Mouse (Mus musculus) hindbrain, embryonic 12.5 days (tissue): ENCODE data around the gene Mbnl2. TPM values are rescaled to one million over a fixed set of nuclear protein-coding genes. Genes with fewer than 3 reads are reported as not detected.

ENCODE experiments used
- ATAC-seq: fragments of 200-750 bp; cut with Nextera tagmentation; 2 replicates; pipeline ENCODE4 v1.8.0; 2017; ENCODE audit warnings: moderate TSS enrichment; ENCODE audit not compliant: low FRiP score
- H3K27ac ChIP-seq: fragments of 300-500 bp; sonication (generic); 2 replicates; pipeline ENCODE4 v1.5.1; 2016; ENCODE audit warnings: mild to moderate bottlenecking
- H3K27me3 ChIP-seq: fragments of 300-500 bp; sonication (generic); 2 replicates; pipeline ENCODE4 v1.6.1; 2016; ENCODE audit warnings: mild to moderate bottlenecking
- H3K36me3 ChIP-seq: fragments of 300-500 bp; sonication (generic); 2 replicates; pipeline ENCODE4 v1.6.1; 2016; ENCODE audit warnings: mild to moderate bottlenecking
- H3K4me1 ChIP-seq: fragments of 300-500 bp; sonication (generic); 2 replicates; pipeline ENCODE4 v1.6.1; 2016
- H3K4me2 ChIP-seq: fragments of 300-500 bp; sonication (generic); replicated peaks from 2 replicates; pipeline ENCODE4 v1.6.1; 2016; ENCODE audit warnings: mild to moderate bottlenecking
- H3K4me3 ChIP-seq: fragments of 300-500 bp; sonication (generic); 2 replicates; pipeline ENCODE4 v1.5.1; 2016; ENCODE audit warnings: mild to moderate bottlenecking
- H3K9ac ChIP-seq: fragments of 300-500 bp; sonication (generic); 2 replicates; pipeline ENCODE4 v1.6.1; 2016; ENCODE audit warnings: mild to moderate bottlenecking, moderate library complexity
- H3K9me3 ChIP-seq: fragments of 300-500 bp; sonication (generic); replicated peaks from 2 replicates; pipeline ENCODE4 v1.6.1; 2016; ENCODE audit warnings: mild to moderate bottlenecking
- WGBS: fragments of 180-500 bp; shearing (Covaris S2); methylation state at CpG from one replicate; pipeline ENCODE4 v1.1.7; 2016; 5-methylcytosine and 5-hydroxymethylcytosine counted together
- polyA plus RNA-seq: library from polyadenylated mRNA; unstranded; fragments of >200 nt; fragmentation: Nextera tagmentation; extraction: Ambion mirVana; gene quantifications from 2 replicates; pipeline ENCODE4 v1.2.1, GENCODE M21; 2016

Gene Mbnl2
- polyA plus RNA-seq, 1 experiment from 2014 or later = 47.2 TPM

DNA sequence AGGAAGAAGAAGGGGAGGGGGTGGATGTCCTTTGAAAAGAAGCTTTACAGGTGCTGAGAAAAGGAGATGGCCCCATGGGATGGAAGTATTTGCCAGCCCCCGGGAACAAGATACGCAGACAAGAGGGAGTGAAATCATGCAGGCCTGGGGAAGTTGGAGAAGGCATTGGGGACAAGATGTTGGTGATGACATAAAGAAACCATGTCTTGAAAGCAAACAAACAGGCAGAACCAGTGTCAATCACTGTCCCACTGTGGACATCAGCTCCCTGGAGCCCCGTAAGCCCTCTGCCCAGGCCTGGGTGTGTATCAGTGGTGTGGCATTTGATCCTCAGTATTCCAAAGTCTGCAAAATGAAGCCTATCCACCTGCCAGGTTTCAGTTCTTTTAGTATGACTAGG lies 63.2 kb downstream of the Mbnl2 start:
- 88% methylated on average over 3 of the region's 3 CpGs for WGBS
- Histone ChIP-seq H3K4me2 (no peak overlapping the region), H3K4me1 (peaks cover 22% of the 10 kb centered on the region), H3K9ac (no peak overlapping the region), H3K4me3 (no peak overlapping the region), H3K9me3 (no peaks in the 10 kb centered on the region), H3K36me3 (no peaks in the 10 kb centered on the region), H3K27me3 (no peaks in the 10 kb centered on the region), H3K27ac (no peak overlapping the region)
- ATAC-seq = no peak

GRCm38 (mm10) chr14:120341912-120342311 lies 66.4 kb downstream of the Mbnl2 start:
- Histone ChIP-seq H3K4me2 (no peak overlapping the region), H3K36me3 (peaks cover 7% of the 10 kb centered on the region; the same call in 1 of the 2 replicates)
- WGBS = 89% methylated on average over 6 of the region's 6 CpGs

GRCm38 (mm10) chr14:120342321-120342720 lies 66.9 kb downstream of the Mbnl2 start:
- no peak overlapping the region for H3K9ac ChIP-seq
- H3K27me3 ChIP-seq = no peaks in the 10 kb centered on the region
- peaks cover 9% of the 10 kb centered on the region; the same call in 1 of the 2 replicates for H3K36me3 ChIP-seq
- H3K4me2 ChIP-seq = no peak overlapping the region
- no peak overlapping the region for H3K4me3 ChIP-seq
- no peak overlapping the region for H3K27ac ChIP-seq
- WGBS = 91% methylated on average over 7 of the region's 7 CpGs
- ATAC-seq = no peak
- H3K4me1 ChIP-seq = peaks cover 9% of the 10 kb centered on the region
- H3K9me3 ChIP-seq = no peaks in the 10 kb centered on the region

More at GRCm38 (mm10) chr14:120341912-120342311, 66.4 kb downstream of the Mbnl2 start:
- Histone ChIP-seq H3K9me3 (no peaks in the 10 kb centered on the region), H3K4me3 (no peak overlapping the region), H3K4me1 (peaks cover 11% of the 10 kb centered on the region), H3K27me3 (no peaks in the 10 kb centered on the region), H3K27ac (no peak overlapping the region), H3K9ac (no peak overlapping the region)
- ATAC-seq = no peak

DNA sequence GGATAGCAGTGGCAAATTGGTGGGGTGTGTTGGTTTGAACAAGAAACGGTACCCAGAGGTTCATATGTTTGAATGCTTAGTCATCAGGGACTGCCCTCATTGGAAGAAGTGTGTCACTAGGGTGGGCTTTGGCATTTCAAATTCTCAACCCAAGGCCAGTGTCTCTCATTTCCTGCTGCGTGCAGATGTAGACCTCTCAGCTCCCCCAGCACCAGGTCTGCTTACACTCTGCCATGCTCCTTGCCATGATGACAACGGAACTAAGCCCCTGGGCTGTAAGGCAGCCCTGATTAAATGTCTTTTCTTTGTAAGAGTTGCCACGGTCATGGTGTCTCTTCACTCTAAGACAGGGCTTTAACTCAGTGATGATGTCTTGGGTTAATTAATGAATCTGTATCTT lies 69.2 kb downstream of the Mbnl2 start:
- 92% methylated on average over 4 of the region's 4 CpGs for WGBS
- Histone ChIP-seq H3K4me2 (no peak overlapping the region), H3K9me3 (no peaks in the 10 kb centered on the region), H3K9ac (no peak overlapping the region), H3K36me3 (peaks cover 9% of the 10 kb centered on the region; the same call in 1 of the 2 replicates), H3K27ac (no peak overlapping the region), H3K27me3 (no peaks in the 10 kb centered on the region), H3K4me3 (no peak overlapping the region), H3K4me1 (no peaks in the 10 kb centered on the region)
- no peak for ATAC-seq

DNA sequence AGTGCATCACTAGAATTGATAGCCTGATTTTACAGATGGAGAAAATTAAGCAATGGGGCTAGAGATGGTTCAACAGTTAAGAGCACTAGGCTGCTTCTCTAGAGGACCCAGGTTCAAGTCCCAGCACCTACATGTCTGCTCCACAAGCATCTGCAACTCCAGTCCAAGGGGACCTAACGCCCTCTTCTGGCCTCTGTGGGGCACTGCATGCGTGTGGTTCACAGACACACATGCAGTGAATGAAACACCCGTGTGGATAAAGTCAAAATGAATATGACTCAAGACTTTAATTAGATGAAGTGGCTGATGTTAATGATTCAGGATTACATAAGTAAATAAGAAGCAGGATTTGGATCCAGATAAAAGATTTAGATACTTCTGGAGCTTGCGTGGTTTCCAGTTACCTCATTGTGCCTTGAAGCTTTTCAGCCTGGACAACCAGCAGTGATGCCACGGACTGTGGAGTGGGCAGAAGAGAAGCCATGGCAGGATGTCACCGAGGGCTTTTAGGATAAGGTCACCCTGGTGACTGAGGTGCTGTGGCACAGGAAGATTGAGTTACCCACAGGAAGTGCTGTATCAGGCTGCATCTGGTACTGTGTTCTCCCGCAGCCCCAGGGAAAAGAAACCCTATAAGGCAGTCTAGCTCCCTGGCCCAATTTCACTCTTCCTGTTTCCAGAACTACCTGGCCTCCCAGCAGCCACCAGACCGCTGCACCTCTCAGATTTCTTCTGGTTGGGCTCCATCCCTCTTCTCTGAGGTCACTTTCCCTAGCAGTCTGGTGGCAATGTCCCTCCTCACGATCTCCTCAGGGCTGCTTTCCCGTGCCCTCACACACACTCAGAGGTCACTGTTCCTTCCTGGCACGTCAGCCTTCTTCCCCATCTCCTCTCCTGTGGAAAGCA lies 72.2 kb downstream of the Mbnl2 start:
- Histone ChIP-seq H3K27ac (no peak overlapping the region), H3K9ac (no peak overlapping the region), H3K4me1 (no peaks in the 10 kb centered on the region; the same call in 1 of the 2 replicates), H3K36me3 (peaks cover 9% of the 10 kb centered on the region; the same call in 1 of the 2 replicates), H3K27me3 (no peaks in the 10 kb centered on the region), H3K9me3 (no peaks in the 10 kb centered on the region), H3K4me2 (no peak overlapping the region), H3K4me3 (no peak overlapping the region)
- WGBS = 78% methylated on average over 11 of the region's 11 CpGs
- ATAC-seq = no peak

DNA sequence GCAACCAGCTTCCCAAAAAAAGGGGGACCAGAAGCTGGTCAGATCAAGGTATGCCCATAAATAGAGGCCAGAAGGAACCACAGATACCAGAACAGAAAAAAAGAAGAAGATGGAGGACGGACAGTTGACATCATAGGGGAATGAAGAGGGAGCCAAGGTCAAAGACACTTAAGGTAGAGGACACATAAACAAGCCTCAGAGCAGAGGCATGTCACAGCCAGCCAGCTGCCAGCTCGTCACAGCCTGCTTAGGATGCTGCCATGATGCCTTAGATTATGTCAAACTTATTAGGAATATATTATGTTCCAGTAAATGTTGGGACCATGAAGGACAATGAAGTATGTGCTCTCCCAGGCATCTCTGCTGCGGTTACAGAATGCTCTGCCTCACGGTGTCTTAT lies 73.9 kb downstream of the Mbnl2 start:
- H3K4me3 ChIP-seq = no peak overlapping the region
- peaks cover 5% of the 10 kb centered on the region; the same call in 1 of the 2 replicates for H3K27me3 ChIP-seq
- H3K36me3 ChIP-seq = peaks cover 9% of the 10 kb centered on the region; the same call in 1 of the 2 replicates
- no peak for ATAC-seq
- 92% methylated on average over 4 of the region's 4 CpGs for WGBS
- H3K9ac ChIP-seq = no peak overlapping the region
- H3K27ac ChIP-seq = no peak overlapping the region
- no peaks in the 10 kb centered on the region; the same call in 1 of the 2 replicates for H3K4me1 ChIP-seq
- H3K9me3 ChIP-seq = no peaks in the 10 kb centered on the region
- no peak overlapping the region for H3K4me2 ChIP-seq

DNA sequence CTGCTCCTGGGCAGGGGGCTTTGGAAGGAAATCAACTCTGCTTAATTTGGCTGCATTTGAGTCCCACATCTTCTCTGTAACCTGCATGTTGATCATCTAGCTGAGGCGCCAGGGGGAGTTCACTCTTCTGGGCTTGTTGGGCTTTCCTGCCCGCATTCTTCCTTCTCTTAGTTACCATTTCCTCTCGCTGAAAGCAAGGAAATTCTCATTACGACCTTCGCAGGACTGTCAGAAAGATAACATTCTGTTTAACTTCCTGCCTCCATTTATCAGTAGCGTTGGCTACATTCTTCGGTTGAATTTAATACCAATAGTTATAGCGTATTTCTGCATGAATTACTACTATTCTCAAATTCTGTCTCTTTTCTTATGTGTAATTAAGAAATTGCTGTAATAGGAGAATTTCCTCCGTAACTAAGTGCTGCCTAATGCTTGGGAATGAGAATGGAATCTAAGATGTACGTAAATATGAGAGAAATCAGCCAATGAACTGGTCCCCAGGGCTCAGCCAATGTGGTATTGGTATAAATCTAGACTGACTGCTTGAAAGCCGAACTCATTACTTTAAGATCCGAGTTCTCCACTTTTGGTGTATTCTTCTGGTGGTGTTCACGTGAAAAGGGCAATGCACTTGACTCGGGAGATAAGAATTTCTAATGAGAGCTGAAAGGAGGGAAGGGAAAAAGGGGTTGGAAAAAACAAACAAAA lies 76.8 kb downstream of the Mbnl2 start:
- no peak overlapping the region for H3K27ac ChIP-seq
- peaks cover 12% of the 10 kb centered on the region for H3K4me1 ChIP-seq
- H3K4me3 ChIP-seq = no peak overlapping the region
- no peaks in the 10 kb centered on the region for H3K9me3 ChIP-seq
- ATAC-seq = no peak
- no peaks in the 10 kb centered on the region for H3K36me3 ChIP-seq
- WGBS = 86% methylated on average over 14 of the region's 14 CpGs
- no peak overlapping the region for H3K9ac ChIP-seq
- H3K4me2 ChIP-seq = no peak overlapping the region
- H3K27me3 ChIP-seq = peaks cover 8% of the 10 kb centered on the region

- Histone ChIP-seq H3K4me2 (no peak overlapping the region), H3K27ac (no peak overlapping the region), H3K9me3 (no peaks in the 10 kb centered on the region), H3K4me3 (no peak overlapping the region), H3K27me3 (peaks cover 8% of the 10 kb centered on the region), H3K4me1 (peaks cover 12% of the 10 kb centered on the region), H3K36me3 (no peaks in the 10 kb centered on the region), H3K9ac (no peak overlapping the region)
- no peak for ATAC-seq
- 75% methylated on average over 11 of the region's 11 CpGs for WGBS
Measured at GRCm38 (mm10) chr14:120353211-120353610, 77.7 kb downstream of the Mbnl2 start.

DNA sequence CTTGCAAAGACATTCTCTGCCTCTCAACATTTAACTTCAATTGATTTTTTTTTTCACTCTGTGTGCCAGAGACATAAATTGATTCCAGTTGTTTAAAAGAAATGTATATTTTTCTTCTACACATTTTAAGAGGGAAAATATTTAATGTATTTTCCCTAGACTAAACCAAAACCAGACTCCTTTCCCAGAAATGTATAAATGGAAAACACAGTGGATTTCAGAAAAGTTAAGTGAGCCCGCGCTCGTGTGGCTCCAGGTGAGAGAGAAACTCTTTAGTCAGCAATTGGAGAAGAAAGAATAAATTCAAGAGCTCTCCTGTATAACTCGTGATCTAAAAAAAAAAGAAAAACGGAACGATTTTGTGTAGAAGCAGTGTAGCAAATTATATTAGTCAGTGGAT lies 79.1 kb downstream of the Mbnl2 start:
- Histone ChIP-seq H3K4me2 (no peak overlapping the region), H3K27me3 (peaks cover 8% of the 10 kb centered on the region), H3K36me3 (no peaks in the 10 kb centered on the region), H3K9ac (no peak overlapping the region), H3K27ac (no peak overlapping the region), H3K4me1 (peaks cover 12% of the 10 kb centered on the region), H3K4me3 (no peak overlapping the region), H3K9me3 (no peaks in the 10 kb centered on the region)
- no peak for ATAC-seq
- 64% methylated on average over 6 of the region's 6 CpGs for WGBS

DNA sequence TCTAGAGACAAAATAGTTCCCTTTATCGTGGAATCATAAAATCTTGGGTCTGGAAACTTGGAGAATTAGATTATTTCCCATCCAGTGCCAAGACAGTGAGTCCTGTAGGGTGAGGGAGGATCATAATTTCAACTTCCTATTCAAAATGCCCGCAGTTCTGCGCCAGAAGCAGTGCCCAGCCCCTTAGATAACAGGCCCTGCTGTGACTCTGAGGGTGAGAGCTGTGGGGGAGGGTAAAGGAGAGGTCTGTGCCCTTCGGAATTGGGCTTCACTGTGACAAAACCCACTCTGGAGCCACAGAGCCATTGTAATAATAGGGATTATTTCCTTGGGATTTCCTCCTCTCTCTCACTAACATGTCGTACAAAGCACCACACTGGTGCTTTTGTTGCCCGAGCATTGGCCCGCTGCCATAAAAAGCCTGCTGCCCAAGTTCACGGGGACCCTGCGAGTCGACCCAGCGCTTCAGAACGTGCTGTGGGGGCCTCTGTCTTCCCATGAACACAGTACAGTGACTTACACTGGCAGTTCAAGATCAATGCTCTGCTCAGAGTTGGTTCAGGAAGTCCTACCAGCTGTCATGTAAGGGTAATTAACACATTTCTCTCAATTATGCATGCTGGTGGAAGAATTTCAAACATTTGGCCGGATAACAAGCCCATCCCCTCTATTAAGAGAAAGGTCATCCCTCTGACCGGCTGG lies 79.7 kb downstream of the Mbnl2 start:
- H3K9ac ChIP-seq = no peak overlapping the region
- peaks cover 12% of the 10 kb centered on the region for H3K4me1 ChIP-seq
- no peaks in the 10 kb centered on the region for H3K36me3 ChIP-seq
- ATAC-seq = peak; percentile 94
- peaks cover 8% of the 10 kb centered on the region for H3K27me3 ChIP-seq
- no peak overlapping the region for H3K4me3 ChIP-seq
- no peaks in the 10 kb centered on the region for H3K9me3 ChIP-seq
- peak overlapping the region; percentile 33 for H3K4me2 ChIP-seq
- peak overlapping the region; percentile 52; the same call in 1 of the 2 replicates for H3K27ac ChIP-seq
- 17% methylated on average over 14 of the region's 14 CpGs for WGBS

- peaks cover 8% of the 10 kb centered on the region for H3K27me3 ChIP-seq
- 70% methylated on average over 10 of the region's 10 CpGs for WGBS
- no peaks in the 10 kb centered on the region for H3K36me3 ChIP-seq
- no peaks in the 10 kb centered on the region for H3K9me3 ChIP-seq
- no peak overlapping the region for H3K9ac ChIP-seq
- peak; percentile 20; the same call in 1 of the 2 replicates for ATAC-seq
- peaks cover 12% of the 10 kb centered on the region for H3K4me1 ChIP-seq
- H3K4me3 ChIP-seq = no peak overlapping the region
- H3K27ac ChIP-seq = peak overlapping the region; percentile 52; the same call in 1 of the 2 replicates
- H3K4me2 ChIP-seq = no peak overlapping the region; the same call in 1 of the 2 replicates
Measured at GRCm38 (mm10) chr14:120355742-120356440, 80.4 kb downstream of the Mbnl2 start.
